Mouse (Mus musculus) cerebellum, adult 11 months (tissue): Measurements from ENCODE around the gene Kpna7.

Experiments
- DNase-seq: peaks from one replicate; pipeline ENCODE4 v3.0.0; 2022

Kpna7 gene

GRCm38 (mm10) chr5:144954432-144954831 lies 129.4 kb downstream of the Kpna7 start:
- DNase-seq, result no peak

GRCm38 (mm10) chr5:144952592-144952991 lies 131.2 kb downstream of the Kpna7 start:
- DNase-seq, result no peak

GRCm38 (mm10) chr5:144950428-144951051 lies 133.3 kb downstream of the Kpna7 start:
- no peak for DNase-seq

- DNase-seq, result no peak
These were observed 134.0 kb downstream of the Kpna7 start for GRCm38 (mm10) chr5:144949856-144950255.

DNA sequence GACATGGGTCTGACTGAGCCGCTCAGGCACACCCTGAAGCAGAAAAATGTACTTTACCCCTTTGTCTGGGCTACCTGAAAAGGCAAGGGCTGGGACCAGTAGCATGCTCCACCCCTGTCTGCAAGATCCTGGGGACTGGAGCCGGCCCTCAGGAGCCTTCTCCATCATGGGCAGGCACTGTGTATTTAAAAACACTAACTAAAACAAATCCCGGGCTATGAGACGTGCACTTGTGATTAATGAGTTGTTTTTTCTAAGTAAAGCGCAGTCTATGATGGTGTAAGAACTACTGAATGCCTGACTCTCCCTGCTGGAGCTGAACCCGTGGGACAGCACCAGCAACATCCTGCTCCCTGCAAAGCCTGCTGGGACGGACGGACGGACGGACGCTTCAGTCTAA lies 135.4 kb downstream of the Kpna7 start:
- DNase-seq, result no peak

DNA sequence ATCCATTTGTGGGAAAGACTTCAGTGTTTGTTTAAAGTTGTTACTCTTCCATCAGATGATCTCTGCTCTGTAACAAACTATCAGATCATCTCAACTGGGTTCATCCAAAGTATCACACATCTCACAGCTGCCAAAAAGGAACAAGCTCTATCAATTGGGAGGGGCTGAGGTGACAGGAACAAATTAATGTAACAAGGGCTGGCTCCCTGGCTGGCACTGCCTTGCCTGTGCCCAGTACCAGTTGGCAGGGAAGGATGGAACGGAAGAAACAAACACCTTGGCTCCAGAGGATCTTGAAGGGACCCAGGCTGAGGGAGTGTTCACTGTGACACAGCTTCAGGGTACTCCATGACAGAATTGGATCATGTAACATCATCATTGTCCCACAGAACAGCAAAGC lies 135.8 kb downstream of the Kpna7 start:
- DNase-seq, result no peak

DNA sequence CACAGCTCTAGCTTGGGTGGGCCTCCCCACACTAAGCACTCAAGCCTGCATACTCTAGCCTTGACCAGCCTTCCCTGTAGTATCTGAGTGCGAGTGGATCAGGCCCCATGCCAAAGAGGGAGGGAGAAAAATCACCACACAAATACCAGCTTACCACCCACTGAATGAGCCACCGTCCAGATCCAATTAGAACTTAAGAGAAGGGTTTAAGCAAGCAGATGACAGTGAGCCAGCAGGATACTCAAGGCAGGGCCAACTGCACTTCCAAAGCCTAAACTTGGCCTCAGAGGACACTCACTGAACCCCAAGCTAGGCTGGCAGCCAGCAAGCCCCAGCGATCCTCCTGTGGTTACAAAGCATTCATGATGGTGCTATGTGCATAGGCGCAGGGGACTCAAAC lies 137.8 kb downstream of the Kpna7 start:
- peak; percentile 33 for DNase-seq

DNA sequence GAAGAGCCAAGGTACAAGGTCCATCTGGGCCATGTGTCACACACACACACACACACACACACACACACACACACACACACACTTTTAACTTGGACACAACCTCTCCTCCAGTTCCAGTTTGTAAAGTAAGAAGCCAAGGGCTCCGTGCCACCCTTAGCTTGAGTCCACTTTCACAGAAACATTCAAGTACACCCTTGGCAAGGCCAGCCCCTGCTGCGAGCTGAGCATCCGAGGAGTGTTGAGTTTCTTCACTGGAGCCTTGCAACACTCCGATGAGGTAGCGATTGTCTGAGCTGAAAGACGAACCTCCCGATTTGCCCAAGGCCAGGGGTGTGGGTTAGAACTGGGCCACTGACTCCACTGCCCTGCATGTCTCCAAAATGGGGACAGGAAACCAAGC lies 138.9 kb downstream of the Kpna7 start:
- no peak for DNase-seq

GRCm38 (mm10) chr5:144944370-144944769 lies 139.5 kb downstream of the Kpna7 start:
- DNase-seq, result no peak

DNA sequence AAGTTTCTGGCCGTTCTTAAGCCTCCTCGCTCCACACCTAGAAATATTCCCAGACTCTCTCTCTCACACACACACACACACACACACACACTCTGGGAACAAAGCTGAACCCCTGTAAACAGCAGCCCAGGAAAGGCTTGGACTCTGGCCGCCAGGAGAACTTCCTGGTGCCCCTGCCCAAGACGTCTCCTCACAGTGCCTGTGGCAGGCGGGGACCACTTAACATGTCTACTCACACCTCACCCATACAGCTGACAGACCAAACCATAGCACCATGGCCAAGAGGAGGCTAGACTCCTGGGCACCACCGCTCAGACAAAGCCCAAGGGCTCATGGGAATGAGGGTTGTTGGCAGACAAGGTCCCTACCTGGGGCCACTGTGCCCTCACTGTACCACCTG lies 140.5 kb downstream of the Kpna7 start:
- DNase-seq, result no peak

- no peak for DNase-seq
These were observed 141.4 kb downstream of the Kpna7 start for GRCm38 (mm10) chr5:144942431-144942830.

DNA sequence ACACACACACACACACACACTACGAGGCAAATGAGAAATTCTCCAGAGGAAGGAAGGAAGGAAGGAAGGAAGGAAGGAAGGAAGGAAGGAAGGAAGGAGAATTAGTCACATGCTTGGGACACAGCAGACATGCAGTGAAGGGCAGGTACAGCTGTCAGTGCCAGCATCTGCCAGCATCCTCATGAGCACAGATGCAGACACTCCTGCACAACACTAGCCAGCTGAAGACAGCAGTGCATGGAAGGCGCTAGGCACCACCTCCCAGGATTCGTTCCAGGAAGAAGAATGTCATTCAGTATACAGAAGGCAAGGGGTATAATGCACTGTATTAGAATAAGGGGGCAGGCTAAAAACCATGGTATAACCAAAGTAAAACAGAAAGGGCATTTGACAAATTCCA lies 142.9 kb downstream of the Kpna7 start:
- no peak for DNase-seq

DNA sequence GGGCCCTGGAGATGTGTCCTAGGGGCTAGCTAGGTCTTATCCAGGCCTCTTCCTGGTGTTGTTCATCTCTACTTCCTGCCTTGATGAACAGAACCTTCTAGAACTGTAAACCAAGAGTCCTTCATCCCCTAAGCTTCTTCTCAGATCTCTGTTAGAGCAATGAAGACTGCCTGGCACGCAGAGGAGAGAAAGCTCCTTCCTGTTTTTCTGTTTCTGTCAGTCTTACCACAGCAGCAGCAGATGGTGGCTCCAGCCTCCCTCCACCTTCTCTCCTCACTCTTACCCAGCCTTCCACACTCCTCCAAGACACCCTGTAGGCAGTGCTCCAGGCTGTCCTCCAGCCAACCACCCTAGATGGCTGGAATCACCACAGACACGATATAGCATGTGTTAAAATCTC lies 146.5 kb downstream of the Kpna7 start:
- DNase-seq, result no peak
